Mouse (Mus musculus) midbrain, embryonic 14.5 days (tissue): ENCODE measurements at regions not wholly inside any gene's neighbourhood (a gene's known extent, or its start where the extent isn't known, plus 50 kb on each side); places are given as distances from the start of the nearest gene placed in this dataset.

Experiments
- ATAC-seq: fragments of 200-750 bp; cut with Nextera tagmentation; 2 replicates; pipeline ENCODE4 v1.8.0; 2017; ENCODE audit warnings: moderate number of reproducible peaks, moderate library complexity; ENCODE audit not compliant: low FRiP score, low TSS enrichment
- DNase-seq: peaks from one replicate; pipeline ENCODE4 v3.0.0-alpha.2; 2015
- H3K27ac ChIP-seq: fragments of 300-500 bp; sonication (generic); replicated peaks from 2 replicates; pipeline ENCODE4 v1.5.1; 2014; ENCODE audit warnings: mild to moderate bottlenecking, low read depth, low read length, moderate library complexity
- H3K27me3 ChIP-seq: fragments of 300-500 bp; sonication (generic); 2 replicates; pipeline ENCODE4 v1.6.1; 2014; ENCODE audit warnings: low read length, control low read depth, mixed read lengths; ENCODE audit not compliant: control insufficient read depth, insufficient read depth
- H3K36me3 ChIP-seq: fragments of 300-500 bp; sonication (generic); 2 replicates; pipeline ENCODE4 v1.6.1; 2014; ENCODE audit warnings: low read length, control low read depth; ENCODE audit not compliant: control insufficient read depth, insufficient read depth
- H3K4me1 ChIP-seq: fragments of 300-500 bp; sonication (generic); 2 replicates; pipeline ENCODE4 v1.6.1; 2014; ENCODE audit warnings: mild to moderate bottlenecking, antibody characterized with exemption, low read length, control low read depth; ENCODE audit not compliant: control insufficient read depth, insufficient read depth
- H3K4me2 ChIP-seq: fragments of 300-500 bp; sonication (generic); 2 replicates; pipeline ENCODE4 v1.6.1; 2014; ENCODE audit warnings: mild to moderate bottlenecking, low read length, moderate library complexity
- H3K4me3 ChIP-seq: fragments of 300-500 bp; sonication (generic); replicated peaks from 2 replicates; pipeline ENCODE4 v1.5.1; 2014; ENCODE audit warnings: low read depth, low read length
- H3K9ac ChIP-seq: fragments of 300-500 bp; sonication (generic); replicated peaks from 2 replicates; pipeline ENCODE4 v1.6.1; 2014; ENCODE audit warnings: mild to moderate bottlenecking, low read length, moderate library complexity
- H3K9me3 ChIP-seq: fragments of 300-500 bp; sonication (generic); 2 replicates; pipeline ENCODE4 v1.6.1; 2016; ENCODE audit warnings: low read length, control low read depth, mixed read lengths; ENCODE audit not compliant: control insufficient read depth
- WGBS: fragments of 180-500 bp; shearing (Covaris S2); extraction: QIAGEN DNeasy Blood & Tissue Kit; methylation state at CpG from one replicate; pipeline ENCODE4 v1.1.7; 2014; 5-methylcytosine and 5-hydroxymethylcytosine counted together

DNA sequence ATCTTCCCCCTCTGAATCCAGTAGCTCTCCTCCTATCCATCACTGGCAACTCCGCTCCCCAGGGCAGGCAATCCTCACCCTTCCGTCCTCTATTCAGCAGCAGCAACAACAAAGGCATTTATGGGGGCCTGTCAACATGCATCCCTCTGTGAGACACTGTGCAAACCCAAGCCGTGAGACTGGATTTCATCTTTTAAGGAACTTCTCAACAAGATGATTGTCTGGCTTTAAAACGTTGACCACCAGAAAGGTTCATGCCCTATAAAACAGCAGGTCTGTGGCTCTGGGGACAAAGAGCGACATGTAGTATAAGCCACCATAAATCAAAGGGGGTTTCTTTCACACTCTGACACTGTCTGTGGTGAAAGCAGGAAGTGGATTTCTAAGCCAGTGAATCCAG is 171.4 kb downstream of the Sox4 start:
- H3K36me3 ChIP-seq: no peaks in the 10 kb centered on the region
- H3K4me3 ChIP-seq: no peak overlapping the region
- peaks cover 48% of the 10 kb centered on the region for H3K4me1 ChIP-seq
- peak overlapping the region; percentile 18 for H3K4me2 ChIP-seq
- WGBS: 3% methylated on average over 5 of the region's 5 CpGs
- no peak for ATAC-seq
- H3K27me3 ChIP-seq: no peaks in the 10 kb centered on the region
- no peak for DNase-seq
- no peaks in the 10 kb centered on the region for H3K9me3 ChIP-seq
- H3K9ac ChIP-seq: no peak overlapping the region; the same call in 1 of the 2 replicates
- H3K27ac ChIP-seq: peak overlapping the region; percentile 85

DNA sequence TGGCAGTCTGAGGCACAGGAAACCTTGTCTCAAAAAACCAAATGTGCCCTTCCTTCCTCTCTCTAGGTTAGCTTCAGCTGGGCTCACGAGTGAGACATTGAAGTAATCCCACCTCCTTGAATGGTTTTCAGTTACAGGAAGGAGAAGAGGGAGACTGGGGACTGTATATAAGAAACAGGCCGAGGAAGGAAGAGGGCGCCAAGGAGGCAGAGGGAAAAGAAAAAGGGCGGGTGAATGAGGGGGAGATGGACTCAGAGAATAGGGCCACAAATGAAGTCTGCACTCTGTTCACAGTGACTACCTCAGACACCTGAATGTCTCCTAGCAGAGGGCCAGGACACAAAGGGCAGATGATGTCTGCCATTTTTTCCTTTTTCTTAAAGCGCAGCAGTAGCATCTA is 171.9 kb downstream of the Sox4 start:
- Histone ChIP-seq H3K27ac (peak overlapping the region; percentile 85), H3K4me1 (peaks cover 44% of the 10 kb centered on the region), H3K27me3 (no peaks in the 10 kb centered on the region), H3K4me3 (no peak overlapping the region), H3K9ac (no peak overlapping the region), H3K36me3 (no peaks in the 10 kb centered on the region), H3K9me3 (no peaks in the 10 kb centered on the region), H3K4me2 (peak overlapping the region; percentile 18)
- WGBS: 7% methylated on average over 5 of the region's 5 CpGs
- DNase-seq (no peak), ATAC-seq (no peak)

DNA sequence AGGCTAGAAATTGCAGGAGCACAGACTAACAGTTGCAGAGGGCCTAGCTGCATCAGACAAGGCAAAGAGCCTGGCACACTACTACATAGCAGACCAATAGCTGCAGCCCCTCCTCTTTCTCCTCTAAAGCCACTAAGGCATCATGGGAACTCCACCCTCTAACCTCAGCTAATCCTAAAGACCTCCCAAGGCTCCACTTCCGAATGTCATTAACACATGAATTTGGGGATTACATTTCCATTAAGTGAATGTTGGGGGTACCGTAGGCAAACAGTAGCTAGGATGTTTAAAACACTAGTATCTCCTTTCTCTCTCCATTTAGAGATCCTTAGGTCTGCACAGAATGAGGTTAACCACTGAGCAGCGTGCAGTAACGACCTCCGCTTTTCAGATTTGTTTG is 173.1 kb downstream of the Sox4 start:
- WGBS: 27% methylated on average over 5 of the region's 5 CpGs
- no peaks in the 10 kb centered on the region for H3K27me3 ChIP-seq
- no peak overlapping the region for H3K4me2 ChIP-seq
- no peak overlapping the region for H3K9ac ChIP-seq
- H3K4me3 ChIP-seq: no peak overlapping the region
- no peaks in the 10 kb centered on the region for H3K9me3 ChIP-seq
- peaks cover 49% of the 10 kb centered on the region for H3K4me1 ChIP-seq
- DNase-seq (no peak), ATAC-seq (no peak)
- no peak overlapping the region for H3K27ac ChIP-seq
- H3K36me3 ChIP-seq: no peaks in the 10 kb centered on the region

DNA sequence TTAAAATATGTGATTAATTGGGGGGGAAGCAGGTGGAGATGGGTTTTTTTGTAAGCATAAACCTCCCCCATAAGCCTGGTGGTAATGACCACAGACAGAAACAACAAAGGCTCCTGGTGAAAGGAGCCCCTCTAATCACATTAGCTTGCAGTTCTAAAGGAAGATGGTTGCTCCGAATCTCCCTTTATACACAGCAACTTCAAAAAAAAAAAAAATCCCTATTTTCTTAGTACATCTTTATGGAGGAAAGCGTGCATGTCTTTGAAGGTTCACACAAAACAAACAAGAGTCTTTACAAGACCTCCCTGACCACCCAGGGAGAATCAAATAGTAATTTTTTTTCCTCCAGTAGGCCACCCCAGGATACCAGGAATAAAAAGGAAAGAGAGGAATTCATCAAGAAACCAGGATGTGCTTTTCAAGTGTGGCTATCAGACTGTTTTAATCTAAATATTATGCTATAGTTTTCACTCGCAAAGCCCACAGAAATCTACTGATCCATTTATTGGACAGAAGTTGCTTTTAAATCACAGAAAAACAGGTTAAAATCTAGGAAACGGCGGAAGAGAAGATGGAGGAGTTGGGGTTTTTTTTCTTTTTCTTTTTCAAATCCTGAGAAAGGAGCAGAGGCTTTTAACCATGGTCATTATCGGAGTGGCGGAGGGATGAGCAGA is 178.2 kb downstream of the Sox4 start:
- Histone ChIP-seq H3K27me3 (no peaks in the 10 kb centered on the region), H3K27ac (peak overlapping the region; percentile 75), H3K4me2 (peak overlapping the region; percentile 25), H3K36me3 (no peaks in the 10 kb centered on the region), H3K9me3 (no peaks in the 10 kb centered on the region), H3K4me1 (peaks cover 41% of the 10 kb centered on the region), H3K9ac (0 out of 2 replicates have a peak overlapping the region, but pooled peaks have one; percentile 12), H3K4me3 (no peak overlapping the region)
- no peak for DNase-seq
- 0 out of 2 replicates have a peak, but pooled peaks have one; percentile 31 for ATAC-seq
- WGBS: 22% methylated on average over 7 of the region's 7 CpGs

DNA sequence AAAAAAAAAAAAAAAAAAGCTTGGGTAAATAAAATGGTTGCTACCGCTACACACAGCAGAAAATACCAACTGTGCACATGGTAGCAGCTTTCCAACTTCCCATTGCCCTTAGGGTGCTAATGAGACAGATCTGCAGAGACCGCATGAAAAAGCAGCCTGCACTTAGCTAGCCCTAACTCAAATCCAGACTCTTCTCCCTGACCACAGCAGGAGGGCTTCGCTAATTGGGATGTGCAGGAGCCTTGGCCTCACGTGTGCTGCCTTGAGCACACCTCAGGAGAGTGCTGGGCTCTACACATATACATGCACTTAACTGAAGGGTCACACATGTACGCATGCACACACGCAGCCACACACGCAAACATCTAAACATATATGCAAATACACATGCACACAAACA is 178.9 kb downstream of the Sox4 start:
- Histone ChIP-seq H3K36me3 (no peaks in the 10 kb centered on the region), H3K9ac (no peak overlapping the region), H3K4me2 (peak overlapping the region; percentile 20), H3K27me3 (no peaks in the 10 kb centered on the region), H3K27ac (peak overlapping the region; percentile 75), H3K4me3 (no peak overlapping the region), H3K9me3 (no peaks in the 10 kb centered on the region), H3K4me1 (peaks cover 42% of the 10 kb centered on the region)
- peak; percentile 79 for ATAC-seq
- peak; percentile 72 for DNase-seq
- WGBS: 13% methylated on average over 7 of the region's 7 CpGs

DNA sequence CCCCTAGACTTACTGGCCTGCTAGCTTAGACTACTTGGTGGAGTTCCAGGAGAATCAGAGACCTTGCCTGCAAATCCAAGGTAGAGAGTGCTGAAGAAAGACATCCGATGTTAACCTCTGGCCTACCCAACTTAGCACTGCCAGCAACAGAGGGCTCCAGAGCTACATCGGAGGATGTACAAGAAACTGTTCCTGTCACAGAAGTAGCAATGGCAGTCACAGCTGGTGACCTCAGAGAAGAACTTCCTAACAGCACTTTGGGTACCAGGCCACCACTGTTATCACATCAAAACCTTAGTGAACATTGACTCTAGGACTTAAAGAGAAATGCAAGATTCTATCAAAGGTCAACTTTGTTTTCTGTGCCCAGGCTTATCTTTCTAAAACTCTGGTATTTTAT is 180.0 kb downstream of the Sox4 start:
- no peaks in the 10 kb centered on the region for H3K27me3 ChIP-seq
- H3K9ac ChIP-seq: no peak overlapping the region
- ATAC-seq (no peak), DNase-seq (no peak)
- no peaks in the 10 kb centered on the region for H3K36me3 ChIP-seq
- no peak overlapping the region for H3K4me2 ChIP-seq
- H3K9me3 ChIP-seq: no peaks in the 10 kb centered on the region
- H3K4me1 ChIP-seq: peaks cover 51% of the 10 kb centered on the region
- H3K4me3 ChIP-seq: no peak overlapping the region
- WGBS: 93% methylated on average over 2 of the region's 2 CpGs
- no peak overlapping the region for H3K27ac ChIP-seq

DNA sequence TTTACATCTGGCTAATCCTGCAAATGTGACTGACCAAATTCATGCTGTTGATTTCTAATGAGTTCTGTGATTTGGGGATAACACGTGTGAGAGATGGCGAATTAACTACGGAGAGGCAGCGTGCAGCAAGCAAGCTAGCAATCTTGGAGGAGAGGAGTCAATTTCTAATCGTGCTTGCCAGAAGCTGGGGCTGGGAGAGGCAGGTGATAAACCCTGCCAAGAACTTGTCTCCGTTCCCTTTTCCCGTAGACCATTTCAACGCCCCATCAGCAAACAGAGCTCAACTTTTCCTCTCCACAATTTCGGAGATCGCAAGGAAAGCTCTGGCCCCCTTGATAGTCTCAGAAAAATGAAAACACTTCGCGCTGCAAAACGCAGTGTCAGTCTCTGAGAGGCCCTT is 183.0 kb downstream of the Sox4 start:
- H3K4me3 ChIP-seq: no peak overlapping the region
- H3K27me3 ChIP-seq: no peaks in the 10 kb centered on the region
- no peaks in the 10 kb centered on the region for H3K36me3 ChIP-seq
- WGBS: 28% methylated on average over 13 of the region's 13 CpGs
- peak; percentile 67 for DNase-seq
- no peaks in the 10 kb centered on the region for H3K9me3 ChIP-seq
- peak overlapping the region; percentile 64 for H3K27ac ChIP-seq
- ATAC-seq: no peak
- H3K4me1 ChIP-seq: peaks cover 44% of the 10 kb centered on the region
- H3K9ac ChIP-seq: no peak overlapping the region
- H3K4me2 ChIP-seq: peak overlapping the region; percentile 6; the same call in 1 of the 2 replicates

DNA sequence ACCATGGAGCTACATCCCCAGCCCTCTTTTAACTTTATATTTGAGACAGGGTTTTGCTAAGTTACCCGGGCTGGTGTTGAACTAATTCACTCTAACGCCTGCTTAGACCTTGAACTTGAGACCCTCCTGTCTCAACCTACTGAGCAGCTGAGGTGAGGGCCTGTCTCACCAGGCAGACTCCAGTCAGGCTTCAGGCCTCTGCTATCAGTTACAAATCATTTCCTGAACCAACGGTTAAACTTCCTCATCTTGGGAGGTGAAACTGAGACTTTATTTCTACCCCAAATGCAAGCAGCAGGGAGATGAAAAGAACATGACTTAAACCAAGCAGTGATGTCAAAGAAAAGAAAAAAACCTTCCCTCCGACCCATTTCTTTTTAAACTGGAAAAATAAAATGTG is 183.5 kb downstream of the Sox4 start:
- WGBS: 72% methylated on average over 4 of the region's 4 CpGs
- H3K4me2 ChIP-seq: no peak overlapping the region
- peaks cover 39% of the 10 kb centered on the region for H3K4me1 ChIP-seq
- DNase-seq (no peak), ATAC-seq (no peak)
- no peaks in the 10 kb centered on the region for H3K36me3 ChIP-seq
- H3K9ac ChIP-seq: no peak overlapping the region
- H3K9me3 ChIP-seq: no peaks in the 10 kb centered on the region
- no peaks in the 10 kb centered on the region for H3K27me3 ChIP-seq
- peak overlapping the region; percentile 55; the same call in 1 of the 2 replicates for H3K27ac ChIP-seq
- no peak overlapping the region for H3K4me3 ChIP-seq

DNA sequence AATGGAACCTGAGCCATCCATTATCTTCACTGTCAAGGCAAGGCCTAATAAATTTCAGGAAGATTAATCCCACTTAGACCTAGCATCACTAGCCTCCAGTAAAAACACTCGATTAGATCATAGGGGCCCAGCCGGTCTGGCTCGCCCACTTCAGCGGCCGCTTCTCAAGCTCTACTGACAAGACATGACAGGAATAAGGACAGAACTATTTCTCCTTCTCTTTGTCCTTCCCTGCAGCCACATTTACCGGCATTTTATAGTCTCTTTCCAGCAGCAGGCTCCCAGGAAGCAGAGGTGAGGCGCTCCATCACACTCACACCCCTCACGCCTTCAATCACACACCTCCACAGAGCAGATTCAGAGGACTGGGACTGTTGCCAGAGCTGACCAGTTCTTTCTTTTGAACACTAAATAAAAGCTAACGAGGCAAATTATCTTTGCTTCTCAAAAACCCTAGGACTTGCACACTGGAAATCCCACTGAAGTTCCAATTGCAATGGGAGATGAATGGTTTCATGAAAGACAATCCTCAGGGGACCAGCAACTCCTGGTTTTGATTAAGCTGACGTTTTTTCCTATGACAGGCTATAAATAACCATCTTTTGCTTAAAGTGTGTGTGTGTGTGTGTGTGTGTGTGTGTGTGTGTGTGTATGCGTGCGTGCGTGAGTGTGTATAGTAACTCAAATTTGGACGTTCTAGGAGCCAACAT is 184.6 kb downstream of the Sox4 start:
- H3K27me3 ChIP-seq: no peaks in the 10 kb centered on the region
- no peak overlapping the region for H3K4me3 ChIP-seq
- ATAC-seq (peak; percentile 24; the same call in 1 of the 2 replicates), DNase-seq (peak; percentile 63)
- H3K9ac ChIP-seq: no peak overlapping the region
- no peaks in the 10 kb centered on the region for H3K36me3 ChIP-seq
- H3K4me1 ChIP-seq: peaks cover 30% of the 10 kb centered on the region
- peak overlapping the region; percentile 23; the same call in 1 of the 2 replicates for H3K4me2 ChIP-seq
- no peaks in the 10 kb centered on the region for H3K9me3 ChIP-seq
- WGBS: 48% methylated on average over 14 of the region's 14 CpGs
- H3K27ac ChIP-seq: peak overlapping the region; percentile 80
